Mouse (Mus musculus) lung, postnatal 0 days (tissue): ENCODE measurements at regions not wholly inside any gene's neighbourhood (a gene's known extent, or its start where the extent isn't known, plus 50 kb on each side); places are given as distances from the start of the nearest gene placed in this dataset.
"Not testable (repeated sequence)": the region's sequence is repeated elsewhere in the genome, so short reads cannot be mapped to it uniquely, and the experiment has no call there.

Experiments used
- ATAC-seq: fragments of 200-750 bp; cut with Nextera tagmentation; 2 replicates; pipeline ENCODE4 v1.8.0; 2017; ENCODE audit warnings: moderate library complexity
- DNase-seq: peaks from one replicate; pipeline ENCODE4 v3.0.0-alpha.2; 2016; ENCODE audit warnings: low spot score
- H3K27ac ChIP-seq: fragments of 300-500 bp; sonication (generic); 2 replicates; pipeline ENCODE4 v1.5.1; 2014; ENCODE audit warnings: antibody characterized with exemption, mild to moderate bottlenecking, low read length, mixed read lengths
- H3K27me3 ChIP-seq: fragments of 300-500 bp; sonication (generic); replicated peaks from 2 replicates; pipeline ENCODE4 v1.6.1; 2014; ENCODE audit warnings: low read length, mixed read lengths; ENCODE audit not compliant: insufficient read depth
- H3K36me3 ChIP-seq: fragments of 300-500 bp; sonication (generic); 2 replicates; pipeline ENCODE4 v1.6.1; 2014; ENCODE audit warnings: low read length, mixed read lengths; ENCODE audit not compliant: insufficient read depth
- H3K4me1 ChIP-seq: fragments of 300-500 bp; sonication (generic); 2 replicates; pipeline ENCODE4 v1.6.1; 2014; ENCODE audit warnings: antibody characterized with exemption, low read depth, low read length, mixed read lengths; ENCODE audit not compliant: insufficient read depth
- H3K4me2 ChIP-seq: fragments of 300-500 bp; sonication (generic); replicated peaks from 2 replicates; pipeline ENCODE4 v1.6.1; 2014; ENCODE audit warnings: low read depth, mild to moderate bottlenecking, low read length, moderate library complexity, mixed read lengths
- H3K4me3 ChIP-seq: fragments of 300-500 bp; sonication (generic); 2 replicates; pipeline ENCODE4 v1.5.1; 2014; ENCODE audit warnings: low read depth, low read length
- H3K9ac ChIP-seq: fragments of 300-500 bp; sonication (generic); replicated peaks from 2 replicates; pipeline ENCODE4 v1.6.1; 2014; ENCODE audit warnings: low read depth, mild to moderate bottlenecking
- H3K9me3 ChIP-seq: fragments of 300-500 bp; sonication (generic); 2 replicates; pipeline ENCODE4 v1.6.1; 2016; ENCODE audit warnings: low read length, mixed read lengths
- CTCF ChIP-seq: IDR thresholded peaks from 2 replicates; pipeline ENCODE4 v1.5.1; 2016; ENCODE audit warnings: antibody characterized with exemption, mild to moderate bottlenecking
- EP300 ChIP-seq: IDR thresholded peaks from 2 replicates; pipeline ENCODE4 v1.6.1; 2016; ENCODE audit warnings: antibody characterized with exemption, mild to moderate bottlenecking, control low read depth
- WGBS: fragments of 180-500 bp; shearing (Covaris S2); extraction: QIAGEN DNeasy Blood & Tissue Kit; methylation state at CpG from one replicate; pipeline ENCODE4 v1.1.7; 2014; 5-methylcytosine and 5-hydroxymethylcytosine counted together

- no peak overlapping the region for H3K27ac ChIP-seq
- H3K9me3 ChIP-seq = no peaks in the 10 kb centered on the region
- H3K9ac ChIP-seq = no peak overlapping the region
- no peaks in the 10 kb centered on the region for H3K27me3 ChIP-seq
- no peak for DNase-seq
- no peaks in the 10 kb centered on the region for H3K36me3 ChIP-seq
- TF ChIP-seq EP300 (no peak), CTCF (no peak)
- H3K4me3 ChIP-seq = no peak overlapping the region
- no peak overlapping the region for H3K4me2 ChIP-seq
- no peaks in the 10 kb centered on the region for H3K4me1 ChIP-seq
- ATAC-seq = no peak
Measured at GRCm38 (mm10) chr3:20777883-20778282, 410.9 kb upstream of the Agtr1b start.

GRCm38 (mm10) chr3:20776964-20777304 is 410.0 kb upstream of the Agtr1b start:
- TF ChIP-seq EP300 (no peak), CTCF (no peak)
- DNase-seq = no peak

GRCm38 (mm10) chr3:20776128-20776963 is 409.4 kb upstream of the Agtr1b start:
- no peaks in the 10 kb centered on the region for H3K4me1 ChIP-seq
- H3K4me3 ChIP-seq = no peak overlapping the region
- no peak overlapping the region for H3K9ac ChIP-seq
- H3K27me3 ChIP-seq = no peaks in the 10 kb centered on the region
- no peaks in the 10 kb centered on the region for H3K9me3 ChIP-seq
- ATAC-seq = no peak
- no peak overlapping the region for H3K27ac ChIP-seq
- TF ChIP-seq EP300 (no peak), CTCF (no peak)
- no peaks in the 10 kb centered on the region for H3K36me3 ChIP-seq
- 93% methylated on average over 4 of the region's 4 CpGs for WGBS
- no peak overlapping the region for H3K4me2 ChIP-seq
- DNase-seq = no peak

More at GRCm38 (mm10) chr3:20776964-20777304, 410.0 kb upstream of the Agtr1b start:
- Histone ChIP-seq H3K9ac (no peak overlapping the region), H3K27ac (no peak overlapping the region), H3K4me3 (no peak overlapping the region), H3K4me2 (no peak overlapping the region), H3K36me3 (no peaks in the 10 kb centered on the region), H3K9me3 (no peaks in the 10 kb centered on the region), H3K4me1 (no peaks in the 10 kb centered on the region), H3K27me3 (no peaks in the 10 kb centered on the region)
- WGBS = 90% methylated on average over 2 of the region's 2 CpGs
- ATAC-seq = no peak

DNA sequence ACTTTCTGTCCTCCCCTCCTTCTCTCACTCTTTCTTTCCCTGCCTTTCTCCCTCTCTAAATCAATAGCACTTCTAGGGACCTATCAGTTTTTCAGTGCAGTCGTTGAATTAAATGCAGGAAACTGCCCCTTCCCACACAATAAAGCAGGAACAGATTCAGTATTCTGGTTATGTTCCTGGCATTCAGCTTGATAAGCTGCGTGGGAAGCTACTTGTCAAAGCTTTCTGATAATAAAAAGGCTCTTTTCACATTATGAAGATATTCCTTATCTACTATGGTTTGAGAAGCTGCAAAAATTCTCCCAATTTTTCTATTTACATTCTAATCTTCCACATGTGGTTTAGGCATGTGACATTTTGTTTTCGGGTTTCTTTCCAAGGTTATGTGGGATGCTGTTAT is 367.3 kb upstream of the Agtr1b start:
- ATAC-seq = no peak
- no peak overlapping the region for H3K4me2 ChIP-seq
- no peak overlapping the region for H3K9ac ChIP-seq
- no peak overlapping the region for H3K27ac ChIP-seq
- no peak for DNase-seq
- no peaks in the 10 kb centered on the region for H3K9me3 ChIP-seq
- TF ChIP-seq CTCF = no peak
- TF ChIP-seq EP300 = no peak
- no peak overlapping the region for H3K4me3 ChIP-seq
- H3K36me3 ChIP-seq = no peaks in the 10 kb centered on the region
- H3K4me1 ChIP-seq = no peaks in the 10 kb centered on the region
- WGBS = 35% methylated on average over 3 of the region's 3 CpGs
- H3K27me3 ChIP-seq = no peaks in the 10 kb centered on the region

GRCm38 (mm10) chr3:20732005-20732404 is 365.0 kb upstream of the Agtr1b start:
- Histone ChIP-seq H3K36me3 (no peaks in the 10 kb centered on the region), H3K27me3 (no peaks in the 10 kb centered on the region), H3K9ac (no peak overlapping the region), H3K27ac (no peak overlapping the region), H3K9me3 (no peaks in the 10 kb centered on the region), H3K4me2 (no peak overlapping the region), H3K4me3 (no peak overlapping the region), H3K4me1 (no peaks in the 10 kb centered on the region)
- DNase-seq = no peak
- ATAC-seq = no peak
- no peak for TF ChIP-seq EP300
- TF ChIP-seq CTCF = no peak

DNA sequence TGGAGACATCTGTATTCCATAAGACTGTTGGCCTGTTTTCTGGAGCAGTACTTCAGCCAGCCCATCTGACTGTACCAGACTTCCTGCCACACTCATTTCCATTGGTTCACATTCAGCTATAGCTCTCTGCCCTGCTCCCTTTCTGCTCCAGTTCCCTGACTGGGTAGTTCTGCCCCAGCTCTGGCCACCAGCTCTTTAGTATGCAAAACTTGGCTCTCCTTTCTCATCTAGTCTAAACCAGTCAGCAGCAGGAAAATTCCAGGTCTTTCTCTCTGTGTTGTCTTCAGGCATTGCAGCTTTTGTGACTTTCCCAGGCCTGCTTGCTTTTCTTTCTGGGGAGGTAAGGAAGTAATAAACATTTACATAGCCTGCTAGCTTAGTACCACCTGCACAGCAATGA is 363.5 kb upstream of the Agtr1b start:
- H3K4me3 ChIP-seq = no peak overlapping the region
- no peak overlapping the region for H3K4me2 ChIP-seq
- no peaks in the 10 kb centered on the region for H3K27me3 ChIP-seq
- no peak overlapping the region for H3K27ac ChIP-seq
- no peaks in the 10 kb centered on the region for H3K36me3 ChIP-seq
- TF ChIP-seq CTCF (no peak), EP300 (no peak)
- ATAC-seq = no peak
- H3K4me1 ChIP-seq = no peaks in the 10 kb centered on the region
- no peak for DNase-seq
- no peaks in the 10 kb centered on the region for H3K9me3 ChIP-seq
- H3K9ac ChIP-seq = no peak overlapping the region

DNA sequence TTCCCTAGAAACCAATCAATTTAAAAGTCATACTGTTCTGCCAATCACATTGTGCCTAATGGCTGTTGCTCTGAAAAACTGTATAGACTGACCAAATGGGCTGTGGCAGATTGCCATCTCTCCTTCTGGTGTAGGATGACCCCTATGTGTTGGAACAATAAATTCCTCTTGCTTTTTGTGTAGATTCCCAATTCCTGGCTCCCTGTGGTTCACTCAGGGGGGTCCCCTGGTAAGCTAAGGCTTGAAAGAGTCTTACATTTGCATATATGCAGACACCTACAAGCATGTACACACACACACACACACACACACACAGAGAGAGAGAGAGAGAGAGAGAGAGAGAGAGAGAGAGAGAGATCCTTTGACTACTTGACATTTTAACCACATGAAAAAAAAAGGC is 362.8 kb upstream of the Agtr1b start:
- H3K36me3 ChIP-seq, H3K9me3 ChIP-seq, H3K27ac ChIP-seq, H3K4me2 ChIP-seq, H3K4me1 ChIP-seq, ATAC-seq, H3K4me3 ChIP-seq, H3K27me3 ChIP-seq, DNase-seq, H3K9ac ChIP-seq: not testable (repeated sequence)
